Mouse (Mus musculus): ENCODE results near the gene Slc36a4. TPM values are rescaled to one million over a fixed set of nuclear protein-coding genes. Genes with fewer than 3 reads are reported as not detected.

Slc36a4 gene
- total RNA-seq, 2 experiments from 2014 or later = 9.7 to 12.1 TPM

GRCm38 (mm10) chr9:15792076-15792475 lies 82.5 kb downstream of the Slc36a4 start:
- no peak for ATAC-seq (replicated peaks; ENCODE audit: poor library complexity, severe bottlenecking)

Other genes starting within 250 kb of the Slc36a4 start
- 29.3 and 46.2 TPM in 2 replicates for gene Smco4, start 216.3 kb upstream of the Slc36a4 start, total RNA-seq (2014; fragmentation: Nextera tagmentation)
- 11.2 and 13.8 TPM in 2 replicates for gene Smco4, start 216.3 kb upstream of the Slc36a4 start, total RNA-seq (2017)
- not detected in 2 replicates for gene Deup1, start 81.8 kb upstream of the Slc36a4 start, total RNA-seq (2014; fragmentation: Nextera tagmentation)
- gene Deup1, start 81.8 kb upstream of the Slc36a4 start, total RNA-seq (2017) = not detected in 2 replicates
- not detected in 2 replicates for gene Mtnr1b, start 164.8 kb downstream of the Slc36a4 start, total RNA-seq (2014; fragmentation: Nextera tagmentation)
- not detected in 2 replicates for gene Mtnr1b, start 164.8 kb downstream of the Slc36a4 start, total RNA-seq (2017)